Mouse (Mus musculus) CD4-positive, CD25-positive, alpha-beta regulatory T cell, adult 4 months (primary cell): ENCODE data around the gene Cxcl13. TPM values are rescaled to one million over a fixed set of nuclear protein-coding genes. Genes with fewer than 3 reads are reported as not detected.
"Not testable (repeated sequence)": the region's sequence is repeated elsewhere in the genome, so short reads cannot be mapped to it uniquely, and the experiment has no call there.

Source experiments
- ATAC-seq: one replicate; pipeline ENCODE4 v1.8.0; 2017
- polyA plus RNA-seq, 2 experiments: library from polyadenylated mRNA; unstranded; fragments of 100-300 nt; shearing (Covaris generic); gene quantifications; one replicate each; pipeline ENCODE4 v1.2.1; 2017

Cxcl13 gene
- polyA plus RNA-seq = not detected

- ATAC-seq = no peak
Measured at GRCm38 (mm10) chr5:95956651-95957050, at the start of gene Cxcl13. TSS of gene Cxcl13 (plus strand) at chr5:95956951.

DNA sequence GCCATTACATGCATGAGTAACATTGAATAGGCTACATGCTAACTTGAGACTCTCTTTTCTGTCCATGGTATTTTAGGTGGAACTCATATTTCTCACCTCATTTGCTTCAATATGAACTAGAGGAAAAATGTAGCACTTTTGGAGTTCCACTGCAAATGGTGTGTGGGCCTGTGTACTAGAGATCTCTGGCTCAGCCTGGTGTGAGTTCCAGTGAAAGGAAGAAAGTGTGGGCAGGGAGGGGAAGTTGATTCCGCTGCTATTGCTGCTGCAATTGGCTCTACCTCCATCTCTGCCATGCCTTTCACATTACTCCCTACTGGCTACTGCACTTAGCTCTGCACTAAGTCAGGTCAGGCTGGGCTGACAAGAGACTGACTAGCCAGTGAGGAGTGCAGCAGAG lies 45.7 kb upstream of the Cxcl13 start:
- ATAC-seq = no peak

DNA sequence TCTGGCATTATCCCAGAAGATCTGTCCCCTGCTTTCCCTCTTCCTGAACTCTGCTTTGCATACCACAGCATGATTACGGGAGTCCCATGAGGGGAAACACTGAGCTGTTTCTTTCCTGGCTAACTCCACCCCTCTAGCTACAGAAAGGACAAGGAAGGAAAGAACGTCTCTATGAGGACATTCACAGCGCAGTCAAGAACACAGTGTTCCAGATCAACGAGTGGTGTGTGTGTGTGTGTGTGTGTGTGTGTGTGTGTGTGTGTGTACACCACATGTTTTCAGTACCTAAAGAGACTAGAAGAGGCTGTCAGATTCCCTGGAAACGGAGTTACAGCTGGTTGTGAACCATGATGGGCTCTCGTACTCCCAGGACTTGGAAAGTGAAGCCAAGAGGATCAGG lies 38.3 kb upstream of the Cxcl13 start:
- no peak for ATAC-seq

DNA sequence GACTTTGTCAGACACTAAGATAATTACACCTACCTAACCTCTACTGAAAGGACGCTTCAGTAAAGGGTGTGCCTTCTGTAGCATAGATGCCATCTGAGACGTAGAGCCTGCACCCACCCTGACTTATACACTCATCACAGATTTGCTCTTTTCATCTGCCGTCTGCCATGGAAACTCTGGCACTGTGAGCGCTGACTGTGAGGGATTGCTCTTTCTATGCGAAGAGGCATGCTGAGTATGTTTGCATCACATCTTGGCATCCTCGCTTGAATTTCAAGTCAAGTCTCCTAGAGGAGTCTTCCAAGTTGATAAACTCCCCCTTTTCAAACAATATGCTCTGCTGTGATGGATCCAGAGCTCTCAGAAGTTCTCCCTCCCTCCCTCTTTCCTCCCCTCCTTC lies 32.7 kb upstream of the Cxcl13 start:
- no peak for ATAC-seq

DNA sequence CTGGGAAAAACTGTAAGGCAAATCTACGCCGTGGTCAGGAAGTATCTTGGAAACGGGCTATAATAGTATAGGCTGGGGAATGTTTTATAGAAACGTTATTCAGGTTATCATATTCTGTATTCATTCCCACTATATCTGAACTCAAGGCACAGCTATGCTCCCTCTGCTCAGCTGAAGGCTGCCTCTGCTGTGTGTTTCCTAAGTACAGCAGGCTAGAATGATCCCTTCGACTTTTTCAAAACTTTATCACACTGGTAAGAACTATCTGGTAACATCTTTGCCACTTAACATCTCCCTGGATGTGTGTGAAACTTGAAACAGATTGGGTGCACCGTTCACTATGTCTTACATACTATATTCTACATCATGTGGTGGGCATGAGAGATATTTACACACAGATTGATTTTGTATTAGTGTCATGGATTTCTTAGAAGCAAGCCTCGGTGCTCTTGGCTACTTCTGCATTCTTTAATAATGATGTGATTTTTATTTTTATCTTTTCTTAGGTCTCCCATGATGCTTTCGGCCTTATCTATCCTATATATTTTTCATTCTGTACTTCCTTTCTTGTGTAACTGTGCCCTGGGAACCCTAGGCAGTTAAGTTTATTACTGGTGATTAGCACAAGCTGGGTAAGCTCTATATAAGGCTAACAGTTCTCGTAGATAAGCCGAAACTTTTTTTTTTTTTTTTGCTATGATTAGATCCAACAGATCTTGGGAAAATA lies 31.4 kb upstream of the Cxcl13 start:
- ATAC-seq = no peak

DNA sequence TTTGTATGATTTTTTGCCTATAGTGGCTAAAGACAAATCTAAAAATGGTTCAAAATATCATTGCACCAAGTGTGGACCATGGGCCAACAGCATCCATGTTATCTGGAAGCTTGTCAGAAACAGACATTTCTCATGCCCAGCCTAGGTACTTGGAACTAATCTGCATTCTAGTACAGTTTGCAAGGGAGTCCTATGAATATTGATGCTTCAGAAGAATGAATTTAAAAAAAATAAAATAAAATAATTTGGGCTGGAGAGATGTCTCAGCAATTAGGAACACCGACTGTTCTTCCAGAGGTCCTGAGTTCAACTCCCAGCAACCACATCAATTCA lies 30.9 kb upstream of the Cxcl13 start:
- no peak for ATAC-seq

- ATAC-seq = no peak
Measured at GRCm38 (mm10) chr5:95935035-95935434, 21.7 kb upstream of the Cxcl13 start.

DNA sequence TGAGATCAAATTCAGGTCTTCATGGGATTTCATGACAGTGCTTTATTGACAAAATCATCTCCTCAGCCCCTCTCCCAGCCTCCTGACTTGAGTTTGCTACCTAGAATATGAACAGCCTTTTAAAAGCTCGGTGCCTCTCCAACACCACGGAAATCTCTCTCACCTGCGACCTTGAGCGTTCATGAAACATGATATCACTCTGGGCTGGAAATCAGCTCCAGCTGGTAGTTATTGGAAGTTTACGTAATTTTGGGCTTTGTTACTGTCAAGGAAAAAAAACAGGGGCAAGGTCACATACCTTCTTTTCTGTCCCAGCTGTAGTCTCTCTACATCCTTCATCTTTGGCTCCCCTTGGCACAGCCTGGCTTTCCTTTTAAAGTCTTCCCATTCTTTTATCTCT lies 20.7 kb upstream of the Cxcl13 start:
- ATAC-seq = no peak

DNA sequence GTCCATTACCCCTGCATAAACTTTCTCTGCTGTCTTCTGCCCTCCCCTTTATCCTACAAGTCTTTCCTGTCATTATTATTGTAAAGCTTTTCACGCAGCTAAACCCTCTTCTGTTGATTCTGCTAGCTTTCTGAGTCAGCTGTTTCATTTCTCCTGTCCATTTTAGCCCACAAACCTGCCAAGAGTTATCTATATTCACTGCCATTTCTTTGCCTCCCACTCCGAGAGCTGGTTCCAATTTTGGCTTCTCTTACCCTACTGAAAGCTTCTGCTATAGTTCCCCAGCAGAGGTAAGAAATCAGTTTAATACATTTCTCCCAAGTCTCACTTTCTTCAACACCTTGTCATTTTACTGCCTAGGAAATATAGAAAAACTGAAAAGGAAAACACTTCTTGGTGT lies 19.6 kb upstream of the Cxcl13 start:
- ATAC-seq = no peak

GRCm38 (mm10) chr5:95938044-95938625 lies 18.6 kb upstream of the Cxcl13 start:
- ATAC-seq = no peak

DNA sequence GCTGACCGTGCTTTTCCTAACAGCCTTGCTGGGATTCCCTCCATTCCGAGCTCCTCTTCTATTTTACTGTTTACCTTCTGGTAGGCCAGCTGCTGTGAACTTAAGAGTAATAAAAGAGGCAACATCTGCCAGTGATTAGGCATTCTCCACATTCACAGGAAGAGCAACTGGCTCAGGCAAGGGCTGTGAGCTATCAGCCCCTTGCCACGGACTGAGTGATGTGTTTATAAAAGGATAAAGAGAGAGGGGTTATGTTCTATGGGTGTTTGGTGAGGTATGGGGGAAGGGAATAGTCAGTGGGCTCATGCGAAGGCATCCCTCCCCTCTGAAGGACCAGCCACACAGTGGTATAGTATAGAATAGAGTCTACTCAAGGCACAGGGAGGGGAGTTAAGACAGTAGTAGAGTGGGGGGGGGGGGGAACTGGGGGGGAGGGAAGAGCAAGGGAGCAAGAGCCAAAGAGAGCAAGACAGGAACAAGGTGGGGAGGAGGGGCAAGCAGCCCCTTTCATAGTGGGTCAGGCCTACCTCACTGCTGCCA lies 16.0 kb upstream of the Cxcl13 start:
- ATAC-seq = no peak

GRCm38 (mm10) chr5:95941562-95941961 lies 15.2 kb upstream of the Cxcl13 start:
- ATAC-seq = no peak

DNA sequence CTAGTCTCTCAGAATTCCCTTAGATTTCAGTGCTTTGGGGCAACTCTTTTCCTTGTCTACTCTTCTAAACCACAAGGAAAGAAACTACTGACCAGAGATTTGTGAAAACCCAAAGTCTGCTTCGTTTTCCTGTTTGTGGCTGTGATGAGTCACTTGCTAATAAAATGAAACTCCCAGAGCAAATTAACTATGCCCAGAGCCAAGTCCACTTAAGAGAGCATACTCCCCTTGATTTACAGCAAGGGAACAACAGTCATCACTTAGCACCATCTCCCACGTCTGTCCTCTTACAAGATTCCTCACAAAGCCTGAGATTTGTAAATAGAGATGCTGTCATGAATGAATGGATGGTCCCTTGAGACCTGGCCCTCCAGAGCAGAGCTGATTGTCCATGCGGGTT lies 11.6 kb upstream of the Cxcl13 start:
- ATAC-seq = no peak

- no peak for ATAC-seq
Measured at GRCm38 (mm10) chr5:95946344-95946743, 10.4 kb upstream of the Cxcl13 start.

DNA sequence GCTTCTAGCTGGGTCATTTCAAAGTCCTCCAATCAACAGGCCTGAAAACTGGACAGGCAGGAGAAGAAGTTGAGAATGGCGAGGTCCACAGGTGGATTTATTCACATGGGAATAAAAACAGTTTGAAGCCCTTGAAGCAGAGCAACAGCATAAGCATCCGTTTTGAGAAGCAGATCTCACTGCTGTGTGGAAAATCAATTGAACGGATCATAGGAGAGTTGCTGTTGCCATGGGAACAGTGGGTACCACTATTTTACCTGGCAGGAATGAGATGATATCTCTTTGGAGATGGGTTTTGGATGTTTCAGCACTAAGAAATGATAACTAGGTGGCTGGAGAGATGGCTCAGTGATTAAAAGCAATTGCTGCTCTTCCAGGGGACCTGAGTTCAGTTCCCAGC lies 8.1 kb upstream of the Cxcl13 start:
- no peak for ATAC-seq

GRCm38 (mm10) chr5:95949946-95950701 lies 6.6 kb upstream of the Cxcl13 start:
- ATAC-seq = no peak

DNA sequence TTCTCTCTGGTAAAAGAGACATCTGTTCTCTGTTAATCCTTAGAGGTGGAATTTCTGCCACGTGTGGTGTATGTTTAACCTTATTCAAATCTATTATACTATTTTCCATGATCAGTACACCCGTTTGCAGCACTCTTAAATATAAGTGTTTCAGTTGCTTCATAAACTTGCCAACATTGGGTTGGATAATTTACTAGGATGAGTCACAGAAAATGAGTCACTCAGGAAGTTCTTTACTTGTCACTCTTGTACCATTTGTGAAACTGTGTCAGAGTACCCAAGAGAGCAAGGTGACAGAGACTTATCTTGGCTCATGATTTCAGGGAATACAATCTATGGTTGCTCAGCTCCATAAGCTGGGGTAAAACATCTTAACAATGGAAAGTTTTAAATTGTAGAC lies 8.2 kb downstream of the Cxcl13 start:
- ATAC-seq = no peak

- no peak for ATAC-seq
Measured at GRCm38 (mm10) chr5:95966621-95967020, 9.9 kb downstream of the Cxcl13 start.

- ATAC-seq = no peak
Measured at GRCm38 (mm10) chr5:95970845-95971244, 14.1 kb downstream of the Cxcl13 start.

DNA sequence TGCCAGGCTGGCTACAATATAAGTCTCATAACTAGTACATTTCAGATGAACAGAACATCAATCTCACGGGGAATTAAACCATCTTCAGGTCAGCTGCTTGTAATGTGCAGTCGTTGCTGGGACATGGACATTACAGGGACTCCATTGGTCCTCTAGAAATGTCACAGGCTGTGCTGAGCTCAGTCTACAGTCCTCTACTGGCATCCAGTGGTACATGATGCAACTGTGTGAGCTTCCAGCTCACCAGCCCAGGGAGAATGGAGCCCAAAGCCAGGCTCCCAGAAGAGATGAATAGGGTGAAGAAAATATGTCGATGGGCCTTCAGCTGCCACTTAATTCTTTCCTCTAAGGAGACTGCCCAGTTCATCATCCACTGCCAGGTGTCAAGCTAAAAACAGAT lies 15.5 kb downstream of the Cxcl13 start:
- ATAC-seq = no peak

DNA sequence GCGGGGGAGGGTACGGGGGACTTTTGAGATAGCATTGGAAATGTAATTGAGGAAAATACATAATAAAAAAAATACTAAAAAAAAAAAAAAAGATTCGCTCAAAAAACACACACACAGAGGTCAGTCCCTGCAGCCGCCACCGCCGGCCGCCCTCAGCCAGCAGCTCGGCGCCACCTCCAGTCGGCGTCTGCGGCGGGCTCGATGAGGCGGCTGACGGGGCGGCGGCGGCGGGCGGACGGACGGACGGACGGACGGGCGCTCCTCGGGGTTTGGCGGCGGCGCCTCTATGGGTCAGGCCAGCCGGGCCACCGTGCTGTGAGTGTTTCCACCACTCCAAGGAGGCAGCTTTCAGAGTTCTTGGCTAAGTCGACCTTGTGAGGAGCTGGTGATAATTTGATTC lies 17.1 kb downstream of the Cxcl13 start:
- not testable (repeated sequence) for ATAC-seq

- ATAC-seq = no peak
Measured at GRCm38 (mm10) chr5:95976299-95976698, 19.5 kb downstream of the Cxcl13 start.

GRCm38 (mm10) chr5:95983797-95984486 lies 27.2 kb downstream of the Cxcl13 start:
- ATAC-seq = no peak
